Mouse (Mus musculus) cerebellum, adult 2 months (tissue): ENCODE results near the gene Olfr1178. TPM values are rescaled to one million over a fixed set of nuclear protein-coding genes. Genes with fewer than 3 reads are reported as not detected.

Experiments
- DNase-seq, 2 experiments: peaks; one replicate each; pipeline ENCODE4 v3.0.0; 2021
- H3K27ac ChIP-seq: fragments of 200-500 bp; 2 replicates; pipeline ENCODE4 v1.5.1; 2012; ENCODE audit warnings: low read length, control low read depth, inconsistent platforms; ENCODE audit not compliant: insufficient read depth
- H3K27me3 ChIP-seq: fragments of 200-500 bp; 2 replicates; pipeline ENCODE4 v1.6.1; 2012; ENCODE audit warnings: inconsistent platforms, mild to moderate bottlenecking, low read length, moderate library complexity; ENCODE audit not compliant: control insufficient read depth, insufficient read depth
- H3K4me1 ChIP-seq: fragments of 200-500 bp; 2 replicates; pipeline ENCODE4 v1.6.1; 2011; ENCODE audit warnings: low read length; ENCODE audit not compliant: control insufficient read depth, insufficient read depth
- H3K4me3 ChIP-seq: fragments of 200-500 bp; replicated peaks from 2 replicates; pipeline ENCODE3; 2011; ENCODE audit warnings: mild to moderate bottlenecking, low read depth, low read length, control low read depth; ENCODE audit not compliant: insufficient read depth
- CTCF ChIP-seq: fragments of 200-500 bp; IDR thresholded peaks from 2 replicates; pipeline ENCODE4 v1.5.1; 2011; ENCODE audit warnings: low read depth, mild to moderate bottlenecking, control low read depth, low read length, moderate library complexity, borderline replicate concordance; ENCODE audit not compliant: insufficient read depth
- POLR2A ChIP-seq: fragments of 200-500 bp; IDR thresholded peaks from 2 replicates; pipeline ENCODE4 v1.6.1; 2011; ENCODE audit warnings: low read length, control low read depth, borderline replicate concordance; ENCODE audit not compliant: insufficient read depth
- WGBS: fragments of 180-500 bp; shearing (Covaris S2); methylation state at CpG from one replicate; pipeline ENCODE4 v1.1.7; 2018; 5-methylcytosine and 5-hydroxymethylcytosine counted together
- polyA plus RNA-seq: library from polyadenylated mRNA; depleted of rRNA; stranded (reverse); fragments of >200 nt; gene quantifications from 2 replicates; pipeline ENCODE4 v1.2.3, GENCODE M21; 2012; rRNA removed

The Olfr1178 gene
- not detected in 2 replicates for polyA plus RNA-seq

DNA sequence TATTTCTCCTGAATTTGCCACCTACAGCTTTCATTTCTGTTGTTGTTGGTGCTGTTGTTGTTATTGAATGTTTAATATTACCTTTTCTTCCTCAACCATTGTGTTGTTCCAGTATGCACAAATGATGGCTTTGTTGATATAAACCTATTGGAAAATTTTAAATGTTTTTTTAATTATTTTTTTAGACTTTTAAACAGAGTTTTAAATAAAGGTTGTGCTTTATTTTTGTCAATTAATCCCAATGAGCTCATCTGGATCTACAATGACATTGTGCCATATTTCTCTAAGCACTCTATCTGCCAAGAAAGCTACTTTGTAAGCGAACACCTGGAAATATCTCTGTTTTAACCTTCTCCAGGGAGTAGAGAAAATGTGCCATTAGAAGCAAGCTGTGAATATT is at the start of gene Olfr1178:
Olfr1178 (plus strand) TSS at position 301 of the 400 bp plus-strand sequence.
- H3K27ac ChIP-seq: no peak within 1 kb of the TSS
- H3K4me1 ChIP-seq: no peaks in the 10 kb centered on the region
- 82% methylated on average over 1 of the region's 1 CpGs for WGBS
- TF ChIP-seq POLR2A (no peak), CTCF (no peak)
- DNase-seq: no peak
- H3K27me3 ChIP-seq: no peaks in the 10 kb centered on the region
- no peak within 1 kb of the TSS for H3K4me3 ChIP-seq

DNA sequence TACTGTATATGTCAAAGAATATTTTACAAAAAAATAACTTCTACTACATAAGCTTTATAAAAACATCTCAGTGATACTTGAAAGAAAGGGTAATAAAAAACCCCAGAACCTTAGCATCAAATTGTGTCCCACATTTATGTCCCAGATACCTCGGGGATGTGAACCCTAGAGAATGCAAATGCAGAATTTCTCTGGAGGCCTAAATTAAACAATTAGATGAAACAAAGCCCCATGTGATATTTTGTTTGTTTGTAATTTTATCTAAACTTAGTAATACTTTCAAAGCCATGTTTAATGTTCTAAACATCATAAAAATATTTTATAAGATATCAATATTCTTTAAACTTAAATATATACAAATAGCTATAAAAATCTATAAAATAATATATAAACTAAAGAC is 40.5 kb upstream of the Olfr1178 start, which contains the start of gene Olfr1177-ps:
Olfr1177-ps (minus strand) TSS at position 101 of the 400 bp plus-strand sequence.
- 76% methylated on average over 1 of the region's 1 CpGs for WGBS
- H3K4me1 ChIP-seq: no peaks in the 10 kb centered on the region
- H3K27me3 ChIP-seq: no peaks in the 10 kb centered on the region
- no peak within 1 kb of the TSS for H3K4me3 ChIP-seq
- no peak for DNase-seq
- no peak within 1 kb of the TSS for H3K27ac ChIP-seq
- TF ChIP-seq POLR2A (no peak), CTCF (no peak)

DNA sequence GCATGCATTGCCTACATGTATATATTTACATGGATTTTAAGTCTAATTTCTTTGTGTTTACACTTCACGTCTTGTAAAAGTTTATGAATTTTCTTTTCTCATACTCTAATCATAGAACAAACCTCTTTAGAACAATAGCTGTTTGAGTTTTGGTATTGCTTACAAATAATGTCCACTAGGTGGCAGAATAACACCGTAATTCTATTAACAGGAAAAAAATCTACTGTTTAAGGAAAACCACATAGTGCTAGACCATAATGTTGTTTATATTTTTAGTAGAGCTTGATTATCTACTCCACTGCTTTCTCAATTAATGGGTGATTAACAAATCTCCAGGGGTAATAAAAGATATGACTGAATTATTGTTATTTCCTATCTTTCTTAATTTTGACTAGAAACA is 30.6 kb upstream of the Olfr1178 start:
- DNase-seq: peak in 1 of 2 experiments; percentile 1
- WGBS: 2% methylated on average over 2 of the region's 2 CpGs

DNA sequence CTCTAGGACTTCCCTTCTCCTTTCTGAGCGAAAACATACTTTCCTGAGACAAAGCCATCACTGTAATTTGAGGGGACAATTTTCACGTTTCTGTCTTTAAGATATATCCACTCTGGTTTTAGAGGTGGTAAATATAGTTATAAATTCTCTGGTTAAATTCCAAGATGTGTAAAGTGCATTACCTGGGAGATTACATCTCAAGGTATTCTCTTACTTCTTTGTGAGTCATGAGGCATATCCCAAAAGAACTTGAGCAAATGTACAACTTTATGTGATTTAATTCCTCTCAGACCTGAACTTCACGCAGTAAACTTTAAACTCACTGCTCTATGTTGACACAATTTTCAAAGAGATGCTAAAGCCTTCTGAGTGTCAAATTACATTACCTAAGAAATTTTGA is 19.5 kb downstream of the Olfr1178 start, which contains the start of gene Olfr1179:
Olfr1179 (minus strand) TSS at position 101 of the 400 bp plus-strand sequence.
- Histone ChIP-seq H3K27me3 (no peaks in the 10 kb centered on the region), H3K4me3 (no peak within 1 kb of the TSS), H3K4me1 (no peaks in the 10 kb centered on the region), H3K27ac (no peak within 1 kb of the TSS)
- 86% methylated on average over 3 of the region's 3 CpGs for WGBS
- DNase-seq: no peak
- TF ChIP-seq CTCF (no peak), POLR2A (no peak)

More for the DNA sequence above, 30.6 kb upstream of the Olfr1178 start:
- H3K4me1 ChIP-seq: no peaks in the 10 kb centered on the region
- peak; percentile 13; the same call in 1 of the 2 replicates for TF ChIP-seq CTCF
- no peak for TF ChIP-seq POLR2A
- no peaks in the 10 kb centered on the region for H3K27me3 ChIP-seq
- H3K4me3 ChIP-seq: no peak overlapping the region
- H3K27ac ChIP-seq: no peak overlapping the region

GRCm38 (mm10) chr2:88419051-88419450 is 32.2 kb downstream of the Olfr1178 start, which contains the start of gene Olfr1180:
TSS of gene Olfr1180 (minus strand) at chr2:88419151.
- H3K4me1 ChIP-seq: no peaks in the 10 kb centered on the region
- no peak for TF ChIP-seq CTCF
- no peak for TF ChIP-seq POLR2A
- no peak within 1 kb of the TSS for H3K4me3 ChIP-seq
- no peak within 1 kb of the TSS for H3K27ac ChIP-seq
- DNase-seq: no peak
- 69% methylated on average over 2 of the region's 2 CpGs for WGBS
- H3K27me3 ChIP-seq: no peaks in the 10 kb centered on the region

DNA sequence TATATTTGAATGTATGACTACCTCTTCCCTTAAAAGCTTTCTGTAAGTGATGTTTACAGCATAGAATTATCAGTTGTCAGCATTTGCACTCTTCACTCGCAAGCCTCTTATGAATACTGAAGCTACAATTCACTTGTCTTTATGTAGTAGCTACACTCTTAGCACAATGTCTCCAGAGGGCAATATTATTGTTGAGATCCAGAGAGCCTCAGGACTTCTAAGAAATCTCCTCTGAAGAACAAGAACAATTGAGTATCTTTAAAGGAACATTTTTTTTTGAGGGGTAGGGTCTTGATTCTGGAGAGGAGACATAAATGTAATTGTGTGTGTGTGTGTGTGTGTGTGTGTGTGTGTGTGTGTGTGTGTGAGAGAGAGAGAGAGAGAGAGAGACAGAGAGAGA is 39.2 kb downstream of the Olfr1178 start, which contains the start of gene Olfr1181:
Olfr1181 (minus strand) TSS at position 101 of the 400 bp plus-strand sequence.
- no peaks in the 10 kb centered on the region for H3K27me3 ChIP-seq
- TF ChIP-seq CTCF: no peak
- TF ChIP-seq POLR2A: no peak
- H3K4me3 ChIP-seq: no peak within 1 kb of the TSS
- no peaks in the 10 kb centered on the region for H3K4me1 ChIP-seq
- no peak within 1 kb of the TSS for H3K27ac ChIP-seq
- no peak for DNase-seq
- 90% methylated on average over 1 of the region's 1 CpGs for WGBS

DNA sequence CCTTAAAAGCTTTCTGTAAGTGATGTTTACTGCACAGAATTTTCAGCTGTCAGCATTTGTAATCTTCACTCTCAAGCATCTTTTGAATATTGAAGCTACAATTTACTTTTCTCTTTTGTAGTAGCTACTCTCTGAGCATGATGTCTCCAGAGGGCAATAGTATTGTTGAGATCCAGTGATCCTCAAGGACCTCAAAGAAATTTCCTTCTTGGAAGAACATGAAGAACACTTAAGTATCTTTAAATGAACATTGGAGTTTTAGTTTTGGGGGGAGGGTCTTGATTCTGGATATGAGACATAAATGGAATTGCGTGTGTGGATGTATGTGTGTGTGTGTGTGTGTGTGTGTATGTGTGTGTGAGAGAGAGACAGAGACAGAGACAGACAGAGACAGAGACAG is 62.2 kb downstream of the Olfr1178 start, which contains the start of gene Gm13757:
Gm13757 (minus strand) TSS at position 101 of the 400 bp plus-strand sequence.
- DNase-seq: no peak
- WGBS: 89% methylated on average over 1 of the region's 1 CpGs
- H3K4me1 ChIP-seq: no peaks in the 10 kb centered on the region
- H3K4me3 ChIP-seq: no peak within 1 kb of the TSS
- H3K27ac ChIP-seq: no peak within 1 kb of the TSS
- no peaks in the 10 kb centered on the region for H3K27me3 ChIP-seq
- TF ChIP-seq CTCF (no peak), POLR2A (no peak)

Other genes starting within 250 kb of the Olfr1178 start
- not detected in 2 replicates for gene Olfr1167, start 231.9 kb upstream of the Olfr1178 start, polyA plus RNA-seq
- gene Olfr1168, start 205.2 kb upstream of the Olfr1178 start, polyA plus RNA-seq: not detected in 2 replicates
- not detected in 2 replicates for gene Olfr1170, start 158.7 kb upstream of the Olfr1178 start, polyA plus RNA-seq
- gene Olfr1173, start 107.2 kb upstream of the Olfr1178 start, polyA plus RNA-seq: not detected in 2 replicates
- not detected in 2 replicates for gene Olfr1174-ps, start 71.9 kb upstream of the Olfr1178 start, polyA plus RNA-seq
- not detected in 2 replicates for gene Olfr1175-ps, start 59.8 kb upstream of the Olfr1178 start, polyA plus RNA-seq
- not detected in 2 replicates for gene Olfr1176, start 50.3 kb upstream of the Olfr1178 start, polyA plus RNA-seq
- not detected in 2 replicates for gene Olfr1177-ps, start 40.6 kb upstream of the Olfr1178 start, polyA plus RNA-seq
- gene Olfr1179, start 19.4 kb downstream of the Olfr1178 start, polyA plus RNA-seq: not detected in 2 replicates
- not detected in 2 replicates for gene Olfr1180, start 32.1 kb downstream of the Olfr1178 start, polyA plus RNA-seq
- not detected in 2 replicates for gene Olfr1181, start 39.1 kb downstream of the Olfr1178 start, polyA plus RNA-seq
- gene Gm13757, start 62.1 kb downstream of the Olfr1178 start, polyA plus RNA-seq: not detected in 2 replicates
- gene Olfr1183, start 67.8 kb downstream of the Olfr1178 start, polyA plus RNA-seq: not detected in 2 replicates
- gene Olfr1184, start 96.5 kb downstream of the Olfr1178 start, polyA plus RNA-seq: not detected in 2 replicates
- not detected in 2 replicates for gene Olfr1185-ps1, start 106.3 kb downstream of the Olfr1178 start, polyA plus RNA-seq
- gene Olfr1186, start 131.5 kb downstream of the Olfr1178 start, polyA plus RNA-seq: not detected in 2 replicates
- not detected in 2 replicates for gene Olfr1188, start 169.9 kb downstream of the Olfr1178 start, polyA plus RNA-seq
- not detected in 2 replicates for gene Olfr1189, start 199.4 kb downstream of the Olfr1178 start, polyA plus RNA-seq